Mouse (Mus musculus) embryo, embryonic 9.5 days (tissue): ENCODE results near the gene Lrrc1.

Source experiments
- DNase-seq: peaks from one replicate; pipeline ENCODE4 v3.0.0-alpha.2; 2017; ENCODE audit errors: extremely low spot score

Lrrc1 gene

DNA sequence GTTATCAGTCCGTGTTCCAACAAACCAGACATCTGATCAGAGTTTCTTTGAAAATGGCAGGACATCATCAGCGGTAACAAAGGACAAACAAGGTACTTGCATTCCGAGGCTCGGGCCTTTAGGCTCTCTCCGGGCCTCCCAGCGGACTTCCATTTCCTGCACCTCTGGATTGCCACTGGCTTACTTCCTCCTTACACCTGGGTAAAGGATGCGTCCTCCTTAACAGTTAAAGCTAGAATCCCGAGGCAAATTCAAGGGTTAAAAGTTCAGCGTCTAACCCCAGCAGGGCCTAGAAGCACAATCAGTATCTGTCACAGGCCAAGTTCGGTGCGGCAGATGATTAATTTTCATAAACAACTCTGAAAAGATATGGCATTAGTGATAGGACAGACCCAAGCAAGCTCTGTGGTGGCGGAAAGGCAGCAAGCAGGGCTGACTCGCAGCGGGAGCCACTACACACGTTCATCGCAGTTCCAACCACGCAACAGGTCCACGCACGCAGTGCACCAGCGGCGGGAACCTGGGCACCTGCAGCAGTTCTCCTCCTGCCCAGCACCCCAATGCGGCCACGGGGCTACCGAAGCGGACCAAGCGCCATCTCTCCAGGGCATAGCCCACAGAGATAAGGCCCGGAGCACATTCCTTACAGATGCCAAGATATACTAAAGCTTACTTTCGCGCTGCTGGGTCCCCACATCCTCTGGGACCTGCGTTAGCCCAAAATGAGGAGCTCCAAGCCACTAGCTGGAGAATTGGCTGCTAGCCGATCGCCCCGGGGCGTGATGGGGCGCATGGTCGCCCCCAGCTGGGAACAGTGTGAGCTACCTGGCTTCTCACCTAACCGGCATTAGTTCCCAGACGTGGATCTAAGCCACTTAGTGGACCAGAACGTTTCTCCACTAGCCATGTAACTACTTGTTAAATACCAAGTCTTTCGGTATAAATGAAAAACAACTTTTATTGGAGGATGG is 1.0 kb downstream of the Lrrc1 start:
- peak; percentile 53 for DNase-seq

DNA sequence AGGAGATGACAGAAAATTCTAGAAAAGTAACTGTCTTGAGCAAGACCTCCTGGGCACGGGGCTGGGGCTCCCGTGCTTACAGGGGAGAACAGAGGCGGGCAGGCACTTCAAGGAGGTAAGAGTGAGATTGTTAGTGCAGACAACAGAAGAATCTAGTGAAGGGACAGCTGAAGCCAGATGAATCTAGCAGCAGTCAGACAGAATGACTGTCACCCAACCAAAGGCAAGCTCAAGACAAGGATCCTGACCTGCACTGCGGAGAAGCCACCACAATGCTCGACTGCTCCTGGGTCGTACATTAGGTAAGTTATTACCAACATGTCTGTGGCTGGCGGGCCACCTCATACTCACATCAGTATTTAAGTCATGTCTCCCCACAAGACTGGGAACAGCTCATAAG is 3.1 kb downstream of the Lrrc1 start:
- DNase-seq = no peak

DNA sequence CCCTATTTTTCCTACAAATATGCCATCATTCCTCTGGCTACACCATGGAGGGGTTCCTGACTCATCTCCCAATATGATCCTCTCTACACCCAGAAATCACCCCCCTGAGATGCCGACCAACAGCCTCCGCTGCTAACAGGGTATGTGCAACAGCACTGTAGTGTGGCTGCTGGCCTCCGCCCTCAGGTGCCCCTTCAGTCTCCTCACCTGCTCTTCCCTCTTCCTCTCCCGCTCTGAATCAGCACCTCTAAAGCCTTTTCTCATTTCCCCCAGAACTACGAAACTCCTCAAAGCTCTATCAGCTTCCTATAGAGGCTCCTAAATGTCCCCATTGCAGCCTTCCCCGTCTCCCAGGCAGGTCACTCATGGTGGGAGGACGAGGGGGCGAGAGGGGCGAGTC is 5.4 kb downstream of the Lrrc1 start:
- no peak for DNase-seq

DNA sequence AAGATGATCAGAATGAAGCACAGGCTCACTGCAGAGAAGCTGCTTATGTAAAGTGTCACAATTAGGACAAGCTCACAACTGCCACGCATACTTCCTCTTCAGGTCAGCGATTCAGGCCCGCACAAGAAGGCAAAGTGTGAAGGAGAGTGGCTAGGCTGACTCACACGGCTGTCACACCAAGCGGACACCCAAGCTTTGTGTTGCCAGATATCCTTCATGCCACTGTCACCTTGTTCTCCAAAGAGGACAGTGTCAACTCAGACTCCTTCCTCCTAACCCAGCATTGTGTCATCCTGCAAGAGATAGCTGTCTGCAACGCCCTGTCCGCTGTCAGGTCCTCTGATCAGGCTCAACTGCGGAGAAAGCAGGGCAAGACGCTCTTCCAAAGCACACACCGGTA is 7.3 kb downstream of the Lrrc1 start:
- no peak for DNase-seq

DNA sequence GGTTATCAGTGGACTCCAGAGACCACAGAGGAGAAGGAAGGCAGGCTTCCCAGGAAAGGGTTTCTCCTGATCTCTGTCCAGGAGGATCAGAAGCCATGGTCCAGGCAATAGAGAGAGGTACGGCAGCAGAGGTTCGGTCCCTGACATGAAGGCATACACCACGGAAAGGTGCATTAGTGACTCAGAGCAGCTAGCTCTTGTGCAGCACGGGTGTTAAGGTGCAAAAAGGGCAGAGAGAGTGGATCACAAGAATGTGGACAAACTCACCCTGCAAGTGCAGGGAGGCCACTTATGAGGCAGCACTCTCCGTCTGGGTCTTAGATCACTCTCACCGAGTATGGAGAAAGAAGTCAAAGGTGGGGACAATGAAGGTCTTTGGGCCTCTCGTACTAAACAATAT is 7.8 kb downstream of the Lrrc1 start:
- no peak for DNase-seq

DNA sequence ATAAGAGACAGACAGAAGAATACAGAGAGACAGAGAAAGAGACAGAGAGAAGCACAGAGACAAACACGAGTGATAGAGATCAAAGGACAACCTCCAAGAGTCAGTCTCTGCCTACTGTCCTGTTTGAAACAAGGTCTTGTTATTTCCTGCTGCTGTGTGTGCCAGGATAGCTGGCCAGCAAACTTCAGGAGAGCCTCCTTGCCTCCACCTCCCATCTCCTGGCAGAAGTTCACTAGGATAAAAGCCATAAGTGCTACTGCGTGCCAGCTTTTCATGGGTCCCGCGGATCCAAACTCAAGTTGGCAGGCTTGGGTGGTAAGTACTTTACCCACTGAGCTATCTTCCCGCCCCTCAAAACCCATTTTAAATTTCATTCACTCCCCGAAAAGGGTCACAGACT is 8.4 kb downstream of the Lrrc1 start:
- no peak for DNase-seq

DNA sequence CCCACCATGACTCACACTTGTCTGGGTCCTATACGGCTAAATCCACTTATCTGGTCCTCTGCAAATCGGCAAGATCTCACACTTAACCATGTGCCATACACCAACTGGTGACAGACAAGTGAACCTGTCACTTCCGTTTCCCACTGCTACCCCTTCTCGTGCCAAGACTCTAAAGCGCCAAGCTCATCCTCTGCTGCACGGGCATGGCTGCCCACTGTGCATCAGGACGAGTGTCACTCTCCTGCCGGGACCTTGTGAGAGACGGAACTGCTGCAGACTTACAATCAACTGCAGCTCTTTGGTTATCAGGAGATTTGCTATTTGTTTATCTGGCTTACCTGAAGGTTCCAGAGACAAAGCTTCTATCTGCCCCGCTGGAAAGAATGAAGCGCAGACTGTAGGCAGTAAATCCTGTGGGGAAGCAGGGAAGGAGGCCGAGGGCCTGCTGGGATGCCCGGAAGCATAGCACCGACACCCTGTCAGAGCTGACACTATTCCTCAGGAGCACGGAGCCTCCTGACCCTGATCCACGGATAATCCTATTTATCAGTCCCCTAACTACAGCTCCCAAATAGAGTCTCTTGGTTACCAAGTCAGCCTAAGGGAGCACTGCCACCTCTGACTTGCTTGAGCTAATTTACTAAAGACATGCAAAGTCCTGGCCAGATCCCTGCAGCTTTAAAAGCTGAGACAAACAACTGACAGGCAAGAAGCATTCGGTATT is 9.5 kb downstream of the Lrrc1 start:
- no peak for DNase-seq

DNA sequence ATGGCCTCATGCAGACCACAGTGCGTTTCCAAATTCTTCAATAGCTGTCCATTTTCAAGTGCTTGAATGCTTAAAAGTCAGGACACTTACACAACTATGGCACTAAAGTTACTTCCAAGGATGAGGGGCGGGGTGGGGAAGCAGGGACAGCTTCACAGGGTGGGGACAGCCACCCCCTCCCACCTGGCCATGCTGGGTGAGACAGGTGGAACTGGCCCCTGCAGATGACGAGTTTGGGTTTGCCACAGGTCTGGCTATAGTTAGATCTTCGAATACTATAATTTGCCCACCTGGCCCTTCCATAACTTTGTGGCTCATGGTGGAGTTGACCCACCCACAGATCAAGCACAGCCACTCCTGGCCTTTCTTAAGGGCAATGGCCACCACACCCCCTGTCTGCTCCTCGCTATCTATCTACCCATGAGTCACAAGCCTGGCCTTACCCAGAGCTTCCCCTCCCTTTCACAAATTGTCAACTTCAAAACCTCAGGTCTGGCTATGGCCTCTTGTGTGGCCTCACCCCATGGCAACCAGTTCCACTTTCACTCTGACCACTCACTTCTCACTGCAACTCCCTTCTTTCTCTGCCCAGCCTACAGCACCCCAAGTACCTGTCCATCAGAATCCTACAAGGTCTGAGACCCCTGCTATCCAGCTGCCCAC is 16.2 kb downstream of the Lrrc1 start:
- DNase-seq = no peak

DNA sequence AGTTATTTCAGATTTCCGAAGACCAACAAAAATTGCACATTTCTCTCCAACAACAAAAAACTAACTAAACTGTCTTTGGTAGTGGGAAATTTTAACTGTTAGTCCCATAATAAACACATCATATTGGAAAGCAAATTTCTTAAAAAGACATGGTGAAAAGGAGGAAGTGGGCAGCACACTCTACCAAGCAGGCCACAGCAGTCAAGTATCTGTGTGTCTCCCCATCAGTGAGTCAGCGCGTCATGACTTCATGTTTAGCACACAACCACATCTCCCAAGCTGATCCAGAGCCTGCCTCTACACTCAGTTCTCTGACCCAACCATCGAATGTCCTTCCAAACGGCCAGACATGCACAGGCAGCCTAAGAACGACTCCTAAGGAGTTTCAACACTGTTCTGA is 17.5 kb downstream of the Lrrc1 start:
- no peak for DNase-seq

DNA sequence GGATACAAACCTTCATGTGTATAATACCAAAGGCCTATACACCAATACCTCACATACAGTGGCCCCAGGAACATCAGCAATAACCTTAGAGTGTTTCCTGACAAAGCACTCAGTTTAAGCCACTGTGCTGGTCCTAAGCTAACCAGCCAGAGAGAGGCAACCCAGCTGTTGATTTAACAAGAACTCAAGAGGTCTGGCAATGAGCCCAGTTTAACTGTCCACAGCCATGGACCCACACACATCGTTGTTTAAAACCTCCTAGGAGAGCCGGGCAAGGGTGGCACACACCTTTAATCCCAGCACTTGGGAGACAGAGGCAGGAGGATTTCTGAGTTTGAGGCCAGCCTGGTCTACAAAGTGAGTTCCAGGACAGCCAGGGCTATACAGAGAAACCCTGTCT is 18.0 kb downstream of the Lrrc1 start:
- no peak for DNase-seq

DNA sequence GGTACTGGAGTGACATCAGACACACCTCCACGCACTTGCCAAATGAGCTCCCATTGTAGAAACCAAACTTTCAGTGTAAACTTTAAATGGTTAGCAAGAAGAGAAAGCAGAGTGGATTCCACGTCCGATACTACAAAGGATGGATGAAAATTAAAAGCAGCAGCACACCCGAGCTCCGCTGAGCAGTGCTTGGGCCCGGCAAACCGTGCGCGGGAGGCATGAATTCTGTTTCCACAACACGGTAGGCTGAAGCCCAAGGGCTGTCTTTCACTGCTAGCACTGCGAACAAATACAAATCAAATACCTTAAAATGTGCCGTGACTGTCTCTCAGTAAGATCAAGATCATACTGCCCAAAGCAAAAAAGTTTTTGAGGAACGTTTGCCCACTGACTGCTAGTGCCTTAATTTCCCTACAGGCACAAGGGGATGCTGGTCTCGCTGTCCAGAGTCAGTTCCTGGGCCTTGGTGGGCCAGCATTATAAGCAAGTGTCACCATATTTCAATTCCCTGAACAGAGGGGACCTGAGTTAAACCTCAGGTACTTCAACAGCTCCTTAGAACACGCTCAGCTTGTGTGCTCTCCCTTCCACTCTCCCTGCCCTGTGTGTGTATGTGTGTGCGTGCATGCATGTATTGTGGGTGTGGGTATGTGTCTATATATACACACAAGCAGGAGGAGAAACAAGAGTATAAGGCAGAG is 18.9 kb downstream of the Lrrc1 start:
- no peak for DNase-seq

DNA sequence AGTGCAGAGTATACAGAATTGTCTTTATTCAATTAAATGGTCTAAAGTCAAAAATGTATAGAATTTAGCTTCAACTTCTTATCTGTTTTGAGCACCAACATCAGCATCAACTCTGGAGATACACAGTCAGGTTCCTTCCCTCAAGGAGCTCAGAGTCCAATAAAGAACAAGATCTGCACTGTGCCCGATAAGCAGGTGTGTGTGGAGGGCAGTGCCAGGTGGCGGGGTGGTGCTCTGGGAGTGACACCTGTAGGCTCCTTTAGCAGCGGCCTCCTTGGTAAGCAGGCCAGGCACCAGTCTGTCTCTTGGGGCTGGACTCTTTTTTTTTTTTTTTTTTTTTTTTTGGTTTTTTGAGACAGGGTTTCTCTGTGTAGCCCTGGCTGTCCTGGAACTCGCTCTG is 20.9 kb downstream of the Lrrc1 start:
- DNase-seq = no peak

DNA sequence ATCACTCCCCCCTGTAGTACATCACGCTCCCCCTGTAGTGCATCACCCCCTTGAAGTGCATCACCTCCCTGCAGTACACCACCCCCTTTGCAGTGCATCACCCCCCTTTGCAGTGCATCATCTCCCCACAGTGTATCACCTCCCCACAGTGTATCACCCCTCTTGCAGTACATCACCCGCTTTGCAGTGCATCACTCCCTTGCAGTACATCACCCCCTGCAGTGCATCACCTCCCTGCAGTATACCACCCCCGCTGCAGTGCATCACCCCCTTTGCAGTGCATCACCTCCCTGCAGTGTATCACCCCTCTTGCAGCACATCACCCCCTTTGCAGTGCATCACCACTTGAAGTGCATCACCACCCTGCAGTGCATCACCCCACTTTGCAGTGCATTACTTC is 22.2 kb downstream of the Lrrc1 start:
- no peak for DNase-seq

DNA sequence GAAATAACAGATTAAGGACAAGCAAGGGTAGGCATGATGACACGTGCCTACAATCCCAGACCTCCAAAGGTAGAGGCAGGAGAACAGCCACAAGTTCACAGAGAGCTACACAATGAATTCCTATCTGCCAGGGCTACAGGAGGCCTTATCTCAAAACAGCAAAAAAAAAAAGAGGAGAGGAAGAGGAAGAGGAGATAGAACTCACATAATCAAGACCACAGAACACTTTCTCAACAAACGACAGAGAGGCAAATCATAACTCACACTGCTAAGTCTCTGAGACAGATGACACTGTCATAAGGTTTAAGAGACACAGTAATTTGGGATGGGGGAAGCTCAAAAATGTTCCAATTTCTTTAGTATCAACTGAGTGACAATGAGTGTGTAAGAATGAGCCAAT is 25.5 kb downstream of the Lrrc1 start:
- DNase-seq = no peak

DNA sequence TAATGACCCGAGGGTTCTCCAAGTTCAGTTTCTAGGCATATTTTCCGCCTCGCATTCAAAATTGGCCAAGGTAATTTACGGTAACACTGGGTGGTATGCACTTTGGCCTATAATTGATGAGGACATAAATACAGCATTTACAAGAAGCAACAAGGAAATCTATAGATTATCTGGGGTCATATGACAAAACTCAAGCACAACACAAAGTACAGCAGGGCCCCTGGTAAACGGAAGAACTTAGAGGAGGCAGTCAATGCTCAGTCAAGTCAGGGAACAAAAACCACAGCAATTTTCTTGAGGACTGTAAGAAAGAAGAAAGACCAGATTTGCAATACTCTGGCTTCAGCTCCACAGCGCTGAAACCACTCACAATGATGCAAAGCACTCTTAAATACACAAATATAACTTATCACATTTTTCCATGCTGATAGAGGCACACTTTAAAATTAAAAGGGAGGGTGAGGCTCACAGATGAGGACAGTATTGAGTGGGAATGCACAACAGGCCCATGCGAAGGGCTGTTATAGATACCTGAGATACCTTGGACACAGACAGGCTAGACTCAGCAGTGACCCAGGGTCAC is 27.8 kb downstream of the Lrrc1 start:
- no peak for DNase-seq

DNA sequence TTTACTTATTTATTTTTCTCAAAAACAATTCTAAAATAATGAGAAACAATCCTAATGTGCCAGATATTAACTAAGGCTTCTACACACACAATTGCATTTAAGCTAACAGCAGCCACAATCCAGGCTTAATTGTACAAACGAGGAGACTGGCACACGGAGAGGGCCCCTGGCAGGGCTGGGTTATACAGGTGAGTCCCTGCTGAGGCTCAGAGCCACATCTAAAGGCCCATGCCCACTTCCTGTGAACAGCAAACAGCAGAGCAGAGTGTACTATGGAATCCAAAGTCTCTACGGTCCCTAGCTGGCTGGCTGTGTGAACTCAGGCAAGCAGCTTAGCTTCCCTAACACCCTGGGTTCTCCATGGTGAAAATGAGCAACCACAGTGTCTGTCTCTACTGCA is 30.8 kb downstream of the Lrrc1 start:
- no peak for DNase-seq

DNA sequence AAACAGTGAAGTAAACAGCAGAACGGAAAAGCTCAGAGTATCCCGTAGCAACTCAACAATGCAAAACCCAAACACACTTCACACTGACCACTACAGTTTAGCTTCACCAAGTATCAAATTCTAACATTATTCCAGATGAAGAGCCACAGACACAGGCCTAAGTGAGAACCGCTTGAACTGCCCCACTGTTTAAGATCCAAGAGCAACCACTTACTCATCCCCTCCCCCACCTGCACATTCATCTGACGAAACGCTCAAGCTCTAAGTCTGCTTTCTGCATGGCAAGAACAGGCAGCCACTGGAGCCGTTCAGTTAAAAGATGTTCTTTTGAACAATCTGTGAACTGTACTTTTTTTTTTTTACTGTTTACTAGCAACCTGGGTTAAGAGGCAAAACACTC is 32.5 kb downstream of the Lrrc1 start:
- DNase-seq = no peak

DNA sequence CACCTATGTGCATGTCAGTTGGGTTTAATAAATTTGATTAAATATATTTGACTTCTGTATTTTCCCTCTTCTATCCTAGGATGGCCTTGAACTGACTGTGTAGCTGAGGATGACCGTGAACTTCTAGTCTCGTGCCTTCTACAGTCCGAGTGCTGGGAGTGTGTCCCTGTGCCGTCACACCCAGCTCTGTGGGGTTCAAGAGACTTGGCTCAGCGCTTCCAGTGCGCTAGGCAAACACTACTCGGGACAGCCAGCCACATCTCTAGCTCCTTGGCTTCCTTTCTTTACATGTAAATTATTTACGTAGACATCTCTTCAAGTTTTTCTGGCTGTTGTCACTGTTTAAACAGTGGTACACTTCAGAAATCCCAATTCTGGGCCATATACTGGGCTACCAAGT is 34.1 kb downstream of the Lrrc1 start:
- no peak for DNase-seq

DNA sequence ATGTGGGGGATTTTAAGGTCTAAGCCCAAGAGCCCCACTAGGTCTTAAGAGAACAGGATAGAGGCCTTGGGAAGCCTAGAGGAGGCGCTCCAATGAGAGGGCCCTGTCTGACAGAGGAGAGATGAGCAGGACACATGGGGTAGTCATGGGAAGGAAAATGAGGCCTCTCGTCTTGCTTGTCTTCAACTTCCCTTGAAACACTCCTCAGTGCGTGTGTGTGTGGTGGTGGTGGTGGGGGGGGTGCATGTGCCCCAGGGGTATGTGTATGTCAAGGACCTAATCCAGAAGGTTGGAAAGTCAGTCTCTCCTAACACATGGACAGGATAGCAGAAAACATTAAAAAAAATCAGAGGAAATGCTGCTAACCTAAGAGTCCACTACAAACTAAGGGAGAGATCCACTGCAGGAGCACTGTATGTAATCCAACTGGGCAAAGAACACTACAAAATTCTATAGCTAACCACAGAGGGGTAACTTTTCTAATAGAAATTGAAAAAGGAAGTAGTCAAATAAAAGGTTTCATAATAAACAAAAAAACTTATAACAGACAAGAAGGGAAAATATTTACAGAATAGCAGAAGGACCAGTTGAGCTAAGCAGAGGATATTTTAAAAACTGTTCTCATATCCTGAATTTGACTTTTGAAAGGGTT is 36.8 kb downstream of the Lrrc1 start:
- DNase-seq = no peak

DNA sequence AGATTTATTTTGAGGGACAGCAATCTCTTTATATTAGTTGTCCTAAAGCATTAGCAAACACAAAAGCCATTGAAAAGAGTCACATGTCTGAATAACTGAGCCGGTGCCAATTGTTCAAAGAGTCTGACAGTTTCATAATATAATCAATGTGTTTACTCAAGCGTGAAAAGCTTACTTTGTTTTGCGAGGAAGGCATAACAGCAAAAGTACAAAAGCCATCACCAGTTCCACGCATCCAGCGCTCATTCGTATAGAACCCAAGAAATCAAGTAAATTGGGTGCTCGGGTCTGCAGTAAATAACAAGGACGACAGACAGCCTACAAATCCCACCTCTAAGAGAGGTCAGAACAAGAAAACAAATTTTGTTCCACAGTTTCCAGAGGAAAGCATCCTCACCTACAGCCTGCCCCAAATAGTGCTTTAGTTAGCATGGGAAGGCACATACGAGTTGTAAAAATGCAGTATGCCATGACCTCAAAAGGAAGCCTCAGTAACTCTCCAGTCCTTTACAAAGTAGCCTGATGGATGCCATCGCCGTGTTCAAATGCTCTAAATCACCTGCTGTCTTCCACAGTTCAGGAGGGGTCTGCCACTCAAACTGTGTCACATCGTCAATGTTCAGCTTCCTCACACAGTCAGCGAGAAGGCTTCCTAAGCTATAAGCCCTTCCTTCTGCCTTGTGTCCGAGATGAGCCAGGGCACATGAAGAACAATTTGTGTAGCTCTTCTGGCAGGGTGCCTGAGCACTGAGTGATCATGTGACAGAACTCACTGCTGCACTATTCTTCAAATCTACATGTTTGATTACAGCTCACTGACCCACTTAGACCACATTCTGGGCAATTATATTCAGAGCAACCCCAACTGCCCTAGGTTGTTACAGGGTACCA is 41.9 kb downstream of the Lrrc1 start:
- peak; percentile 38 for DNase-seq
